Comparison of ENCODE assay signal across 8 mouse cellular contexts in the genomic region with DNA sequence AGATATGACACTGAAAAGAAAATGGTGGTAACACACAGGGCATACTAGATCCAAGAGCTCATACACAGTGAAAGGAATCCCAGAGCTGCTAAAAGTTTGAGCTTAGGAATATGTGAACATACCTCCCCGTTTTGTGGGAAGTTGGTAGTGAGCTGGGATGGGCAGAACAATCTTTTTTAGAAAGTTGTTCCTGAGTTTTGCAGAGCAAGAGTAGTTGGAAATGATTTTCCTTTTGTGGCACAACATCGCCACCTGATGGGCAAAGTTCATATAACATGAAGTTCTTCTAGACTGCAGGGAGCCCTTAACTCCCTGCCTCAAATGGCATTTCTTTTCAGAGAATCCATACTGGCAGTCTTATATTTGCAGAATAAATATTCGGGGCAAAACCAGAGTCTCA. TPM values are rescaled to one million over a fixed set of nuclear protein-coding genes. Genes with fewer than 3 reads are reported as not detected.
A peak's percentile ranks its signal among the peaks of the same experiment; 100 is the strongest.
DNase-seq lines count a peak whose midpoint lies in the region; ATAC-seq and TF ChIP-seq lines count a peak whose summit lies in the region.

No protein-coding gene starts in this region.

- peak; percentile 50 for DNase-seq in CD4-positive, CD25-positive, alpha-beta regulatory T cell, adult 2 months (ENCODE audit: low read depth, low spot score)
- peak; percentile 5 for DNase-seq in cerebellum, adult 9-11 months
- DNase-seq in frontal cortex, postnatal 36 days (ENCODE audit: low spot score in 2 of 2), result peak; percentile 64 to 89
- peak; percentile 18 for DNase-seq in layer of hippocampus, adult 9-11 months
- DNase-seq in lung, postnatal 36 days, result peak; percentile 82
- peak; percentile 48 for DNase-seq in splenic B cell, adult 2 months (ENCODE audit: low read depth, low spot score)

- no peaks in the 10 kb centered on the region for H3K9me3 ChIP-seq in E14TG2a.4 (ENCODE audit: low read length)

- no peaks in the 10 kb centered on the region for H3K36me3 ChIP-seq in E14TG2a.4 (ENCODE audit: insufficient read depth, low read length)
- no peaks in the 10 kb centered on the region for H3K36me3 ChIP-seq in splenic B cell, adult 2 months (ENCODE audit: control insufficient read depth, insufficient read depth, low read length, poor library complexity, severe bottlenecking)

- H3K4me3 ChIP-seq in E14TG2a.4 (replicated peaks; ENCODE audit: low read length), result no peak overlapping the region

- TF ChIP-seq CTCF in E14TG2a.4 (conservative IDR thresholded peaks at IDR 0.05; ENCODE audit: low read length), result peak; percentile 41

- H3K27me3 ChIP-seq in E14TG2a.4 (ENCODE audit: insufficient read depth, low read length), result peaks cover 17% of the 10 kb centered on the region
- H3K27me3 ChIP-seq in splenic B cell, adult 2 months (ENCODE audit: control insufficient read depth, insufficient read depth, low read length, poor library complexity, severe bottlenecking), result no peaks in the 10 kb centered on the region

- H3K4me1 ChIP-seq in E14TG2a.4 (replicated peaks; ENCODE audit: low read depth, low read length), result peaks cover 5% of the 10 kb centered on the region; the same call in 1 of the 2 replicates

- ATAC-seq in CD4-positive, CD25-positive, alpha-beta regulatory T cell, adult 4 months, result no peak

RNA-seq across cellular contexts. Expression of gene Foxf2, which starts 33.3 kb away (rescaled TPM):
- polyA plus RNA-seq in CD4-positive, CD25-positive, alpha-beta regulatory T cell, adult 4 months (2017; shearing (Covaris generic)), result not detected

Comparison
In these comparisons a context has a peak if more than half of its experiments do, and no peak if none do; other contexts are left out.
1. DNase-seq: peak in every context shown above with its lines; median percentile 82 in lung, postnatal 36 days; 76 in frontal cortex, postnatal 36 days; 50 in CD4-positive, CD25-positive, alpha-beta regulatory T cell, adult 2 months; 48 in splenic B cell, adult 2 months; 18 in layer of hippocampus, adult 9-11 months; 5 in cerebellum, adult 9-11 months.